Mouse (Mus musculus) ES-Bruce4 (cell line): ENCODE measurements around the gene Mettl2.

Source experiments
- CTCF ChIP-seq: IDR thresholded peaks from one replicate; pipeline ENCODE4 v1.8.1; 2011; ENCODE audit warnings: low read depth, low read length
- POLR2A ChIP-seq: IDR thresholded peaks from one replicate; pipeline ENCODE4 v1.8.1; 2011; ENCODE audit warnings: low read length; ENCODE audit not compliant: insufficient read depth

DNA sequence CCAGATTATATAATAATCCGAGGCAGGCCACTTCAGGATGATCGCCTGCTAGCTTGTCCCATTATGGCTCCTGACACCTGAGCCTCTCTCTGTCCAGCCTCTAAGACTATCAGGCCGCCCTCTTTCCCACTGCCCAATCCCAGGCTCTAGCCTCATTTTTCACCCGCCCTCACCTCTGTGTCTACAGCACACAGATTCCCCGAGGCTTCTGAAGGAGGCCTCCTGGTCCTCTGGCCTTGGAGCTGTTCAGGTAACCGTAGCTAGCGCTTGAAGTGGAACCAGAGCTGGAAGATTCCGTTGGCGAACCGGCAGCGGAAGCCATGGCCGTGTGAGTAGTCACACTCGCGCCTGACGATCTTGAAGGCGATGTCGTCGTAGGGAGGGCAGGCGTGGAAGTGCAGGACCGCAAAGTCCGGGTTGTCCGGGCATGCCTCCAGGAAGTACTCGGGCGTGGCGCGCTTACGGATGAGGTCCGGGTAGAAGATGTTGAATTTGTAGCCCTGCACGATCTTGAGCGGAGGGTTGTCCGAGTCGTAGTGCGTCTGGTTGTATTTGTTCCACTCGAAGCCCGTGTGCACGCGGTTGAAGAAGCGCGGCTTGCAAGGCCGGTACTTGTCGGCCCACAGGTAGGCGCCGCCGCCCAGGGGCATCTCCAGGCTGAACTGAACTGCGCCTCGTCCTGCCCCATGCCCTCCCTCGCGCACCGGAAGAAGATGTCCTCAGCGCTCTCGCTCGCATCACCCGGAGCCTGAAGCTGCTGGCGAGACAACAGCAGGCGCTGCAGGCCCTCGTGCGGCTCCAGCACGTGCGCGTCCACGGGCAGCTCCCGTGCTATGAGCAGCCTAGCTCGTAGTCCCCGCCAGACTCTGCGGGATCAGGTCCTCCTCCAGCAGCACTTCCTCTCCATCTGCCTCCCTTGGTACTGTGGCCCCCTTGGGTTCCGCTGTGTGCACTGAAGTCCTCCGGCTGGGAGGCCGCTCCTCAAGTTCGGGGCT is 38.6 kb downstream of the Mettl2 start:
- TF ChIP-seq CTCF, result no peak
- TF ChIP-seq POLR2A, result peak; percentile 54
